Mouse (Mus musculus) urinary bladder, postnatal 4 days (tissue): ENCODE data around the gene Eif2b2.
A peak's percentile ranks its signal among the peaks of the same experiment; 100 is the strongest.

Experiments
- DNase-seq, 2 experiments: peaks; one replicate each; pipeline ENCODE4 v3.0.0; 2021 to 2022; ENCODE audit warnings: low spot score in 2 of 2

Eif2b2 gene

GRCm38 (mm10) chr12:85219236-85219904 lies at the start of gene Eif2b2:
Gene Eif2b2 (plus strand): TSS chr12:85219481.
- DNase-seq = peak; percentile 98

DNA sequence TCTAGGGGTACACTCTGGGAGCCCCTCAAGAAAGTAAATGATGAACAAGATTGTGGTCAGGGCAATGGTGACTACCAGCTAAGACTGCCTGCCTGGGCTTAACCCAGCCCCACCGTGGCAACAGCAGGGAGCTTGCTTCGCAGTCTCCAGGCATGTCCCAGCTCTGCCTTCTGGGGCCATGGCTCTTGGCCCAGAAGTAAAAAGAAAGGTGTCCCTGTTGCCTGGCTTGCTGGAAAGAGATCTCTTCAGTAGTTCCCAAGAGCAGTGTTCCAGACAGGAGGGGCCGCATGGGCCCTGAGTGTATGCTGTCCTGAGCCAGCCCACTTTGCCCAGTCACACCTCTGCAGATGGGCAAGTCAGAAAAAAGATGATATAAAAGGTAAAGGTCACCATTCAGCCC lies 49.4 kb upstream of the Eif2b2 start:
- no peak for DNase-seq

DNA sequence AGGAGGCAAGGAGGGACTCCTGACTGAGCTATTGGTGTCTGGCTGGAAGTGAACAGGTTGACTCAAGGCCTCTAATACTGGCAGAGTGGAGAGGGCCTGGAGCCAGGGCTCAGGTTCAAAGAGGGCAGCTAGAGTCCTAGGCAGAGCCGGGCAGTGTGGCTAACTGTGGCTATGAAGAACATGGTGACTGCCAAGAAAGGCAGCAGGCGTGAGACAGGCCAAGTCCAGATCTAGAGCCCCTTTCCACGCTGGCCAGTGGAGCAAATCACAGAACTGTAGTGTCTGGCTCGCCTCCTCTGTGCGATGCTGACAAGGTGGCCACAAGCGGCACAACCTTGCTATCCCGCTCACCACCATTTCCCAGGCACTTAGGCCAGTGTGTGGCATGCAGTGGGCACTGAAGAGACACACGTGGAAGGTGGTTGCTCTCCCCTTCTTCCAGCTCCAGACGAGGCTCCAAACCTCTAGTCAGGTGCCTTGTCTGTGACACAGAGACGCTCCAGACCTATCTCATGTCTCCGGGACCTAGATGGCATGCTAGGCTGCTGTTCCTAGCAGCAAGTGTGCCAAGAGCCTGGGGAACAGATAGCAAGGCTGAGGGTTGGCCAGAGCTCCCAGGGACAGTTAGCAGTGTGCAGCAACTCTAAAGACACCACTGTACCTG lies 48.9 kb upstream of the Eif2b2 start:
- no peak for DNase-seq

- DNase-seq = no peak
Observed at GRCm38 (mm10) chr12:85170948-85171307, 48.4 kb upstream of the Eif2b2 start.

GRCm38 (mm10) chr12:85174016-85174415 lies 45.3 kb upstream of the Eif2b2 start:
- DNase-seq = no peak

DNA sequence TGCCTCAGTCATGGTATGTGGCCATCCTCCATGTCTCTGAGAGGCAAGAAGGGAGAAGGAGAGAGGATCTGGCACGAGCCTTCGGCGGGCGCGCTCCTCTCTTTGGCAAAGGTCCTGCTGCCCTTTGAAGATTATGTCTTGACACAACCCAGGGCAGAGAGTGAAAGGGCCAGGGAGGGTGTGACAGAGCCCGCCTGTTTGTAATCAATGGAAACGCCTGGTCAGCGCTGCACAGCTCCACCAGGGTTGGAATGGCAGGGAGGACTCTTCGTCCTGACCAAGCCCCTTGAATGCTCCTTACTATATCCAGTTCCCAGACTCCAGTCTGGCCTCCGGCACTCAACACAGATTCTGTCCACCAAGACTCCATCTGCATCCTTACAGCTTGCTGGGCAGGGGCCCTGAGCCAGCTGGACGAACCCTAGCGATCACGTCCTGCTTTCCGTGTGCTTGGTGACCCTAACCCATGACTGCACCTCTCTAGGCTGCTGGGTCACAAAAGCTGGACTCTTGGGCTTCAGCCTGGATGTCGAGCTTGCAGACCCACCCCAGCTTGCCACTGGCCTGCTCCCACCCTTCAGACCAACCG lies 44.1 kb upstream of the Eif2b2 start:
- DNase-seq = no peak

DNA sequence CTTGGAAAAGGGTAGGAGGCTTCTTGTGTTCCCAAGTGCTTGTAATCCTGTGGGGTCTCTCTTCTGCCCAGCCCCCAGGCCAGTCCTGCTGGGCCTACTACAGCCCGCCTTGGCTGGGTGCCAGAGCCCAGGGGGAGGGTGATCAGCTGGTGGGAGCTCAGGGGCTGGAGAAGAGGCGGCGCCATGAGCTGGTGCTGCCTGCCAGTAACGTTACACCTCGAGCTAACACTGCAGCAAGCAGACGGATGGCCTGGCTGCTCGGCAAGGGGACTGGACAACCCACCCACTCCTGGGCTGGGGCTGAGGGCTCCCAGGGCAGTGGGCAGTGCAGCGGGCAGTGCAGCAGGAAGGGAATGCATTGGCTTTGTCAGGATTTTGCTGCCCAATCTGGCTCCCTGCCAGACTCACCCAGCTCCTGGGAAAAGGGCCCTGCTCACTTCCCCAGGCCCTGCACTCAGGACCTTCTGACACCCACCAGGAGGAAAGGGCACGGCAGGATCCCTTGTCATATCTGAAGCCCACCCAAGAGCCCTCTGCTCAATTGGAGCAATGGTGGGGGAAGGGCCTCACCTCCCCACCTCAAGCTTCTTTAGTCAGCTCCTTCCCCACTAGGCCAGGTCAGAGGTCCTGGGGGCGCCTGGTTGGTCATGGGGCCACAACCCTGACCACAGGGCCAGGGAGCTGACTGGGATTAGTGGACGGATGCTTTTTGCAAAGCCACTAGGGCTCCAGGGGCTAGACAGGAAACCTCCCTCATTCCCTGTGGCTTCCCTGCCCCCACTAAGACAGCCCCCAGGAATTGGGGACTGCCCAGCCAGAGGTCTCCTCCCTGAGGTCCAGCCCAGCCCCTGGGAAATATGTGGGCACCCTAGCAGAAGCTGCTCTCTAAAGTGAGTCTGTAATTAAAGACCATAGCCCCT lies 43.1 kb upstream of the Eif2b2 start:
- DNase-seq = no peak

DNA sequence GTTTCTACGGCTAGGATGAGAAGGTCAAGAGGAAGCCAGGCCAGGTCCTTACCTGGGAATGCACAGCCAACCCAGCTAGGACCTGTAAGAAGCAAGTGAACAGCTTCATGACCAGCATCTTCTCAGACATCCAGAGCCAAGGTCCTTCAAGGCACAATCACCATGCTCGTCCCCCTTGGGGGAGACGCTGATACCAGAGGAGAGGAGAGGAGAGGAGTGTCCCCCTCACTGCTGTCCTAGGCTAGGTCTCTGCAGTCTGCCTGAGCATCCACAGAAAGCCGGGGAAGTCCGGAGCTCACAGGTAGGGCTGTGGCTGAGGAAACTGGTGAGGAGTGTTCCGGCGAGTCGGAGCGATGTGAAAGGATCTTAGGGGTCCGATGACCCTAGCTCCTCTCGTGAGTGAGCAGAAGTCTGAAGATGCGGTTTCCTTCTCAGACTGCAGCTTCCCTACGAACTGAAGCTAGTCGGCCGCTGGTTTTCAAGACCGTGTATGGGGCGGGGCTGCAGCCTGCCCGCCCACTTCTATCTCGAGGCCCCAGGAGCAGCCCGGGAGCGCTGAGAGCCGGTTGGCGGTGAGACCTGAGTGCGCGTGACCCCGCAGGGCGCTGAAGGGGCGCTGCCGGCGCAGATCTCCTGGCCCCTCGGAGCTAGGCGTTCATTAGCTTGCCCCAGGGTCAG lies 42.3 kb upstream of the Eif2b2 start:
- DNase-seq = no peak

GRCm38 (mm10) chr12:85177740-85178239 lies 41.5 kb upstream of the Eif2b2 start, which contains the start of gene Pgf:
Gene Pgf (minus strand): TSS chr12:85177790.
- DNase-seq = no peak

- no peak for DNase-seq
Observed at GRCm38 (mm10) chr12:85178294-85178693, 41.0 kb upstream of the Eif2b2 start.

DNA sequence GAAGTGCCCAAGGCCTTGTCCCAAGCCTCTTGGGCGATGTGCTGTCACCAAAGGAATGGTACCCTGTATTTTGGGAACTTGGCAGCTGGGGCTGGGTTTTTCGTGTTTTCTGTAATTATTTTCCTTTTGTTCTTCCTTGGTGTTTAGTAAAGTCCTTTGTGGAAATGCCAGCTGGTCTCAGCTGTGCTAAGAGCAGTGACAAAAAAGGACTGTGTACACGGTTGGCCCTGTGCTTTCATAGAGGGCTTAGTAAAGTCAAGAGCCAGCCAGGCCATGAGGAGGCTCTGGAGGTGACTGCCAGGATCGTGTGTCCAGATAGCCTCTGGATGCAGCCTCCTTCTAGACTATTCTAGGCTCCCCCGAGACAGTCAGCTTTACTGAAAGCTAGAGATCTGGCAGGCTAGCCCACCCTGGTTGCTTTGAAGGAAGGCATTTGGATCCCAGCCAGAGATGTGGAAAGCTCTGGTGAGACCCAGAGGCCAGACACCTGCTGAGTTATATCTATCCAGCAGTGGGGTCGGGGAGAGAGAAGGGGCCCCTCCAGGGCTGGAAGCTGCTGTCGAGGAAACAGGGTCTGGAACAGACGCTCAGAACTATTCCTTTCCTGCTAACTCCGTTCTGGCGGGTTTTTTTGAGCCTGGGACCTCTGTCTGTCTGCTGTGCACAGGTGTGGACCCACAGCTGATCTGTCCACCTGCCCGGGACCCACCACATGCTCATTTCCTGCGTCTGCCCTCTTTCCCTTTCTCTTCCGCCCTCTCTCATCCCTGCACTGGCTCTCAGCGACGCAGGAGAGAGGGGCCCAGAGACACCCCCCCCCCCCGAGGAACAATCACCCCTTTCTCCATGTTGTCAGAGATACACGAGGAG lies 37.6 kb upstream of the Eif2b2 start:
- no peak for DNase-seq

DNA sequence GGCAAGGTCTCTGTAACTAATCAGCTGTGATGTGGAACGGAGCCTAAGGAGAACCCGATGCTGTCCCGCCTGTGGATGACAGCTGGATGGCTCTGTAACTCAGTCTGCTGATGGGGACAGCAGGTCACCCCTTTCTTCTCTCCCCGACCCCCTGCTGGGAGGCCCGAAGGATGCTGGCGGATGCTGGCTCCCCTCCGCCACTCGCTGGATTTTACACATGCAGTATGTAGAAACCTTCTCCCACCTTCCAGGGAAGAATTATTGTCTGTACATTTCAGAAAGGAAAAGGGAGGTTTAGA lies 37.0 kb upstream of the Eif2b2 start:
- no peak for DNase-seq

- no peak for DNase-seq
Observed at GRCm38 (mm10) chr12:85182898-85183297, 36.4 kb upstream of the Eif2b2 start.

GRCm38 (mm10) chr12:85184118-85184517 lies 35.2 kb upstream of the Eif2b2 start:
- no peak for DNase-seq

GRCm38 (mm10) chr12:85185810-85186209 lies 33.5 kb upstream of the Eif2b2 start:
- DNase-seq = no peak

DNA sequence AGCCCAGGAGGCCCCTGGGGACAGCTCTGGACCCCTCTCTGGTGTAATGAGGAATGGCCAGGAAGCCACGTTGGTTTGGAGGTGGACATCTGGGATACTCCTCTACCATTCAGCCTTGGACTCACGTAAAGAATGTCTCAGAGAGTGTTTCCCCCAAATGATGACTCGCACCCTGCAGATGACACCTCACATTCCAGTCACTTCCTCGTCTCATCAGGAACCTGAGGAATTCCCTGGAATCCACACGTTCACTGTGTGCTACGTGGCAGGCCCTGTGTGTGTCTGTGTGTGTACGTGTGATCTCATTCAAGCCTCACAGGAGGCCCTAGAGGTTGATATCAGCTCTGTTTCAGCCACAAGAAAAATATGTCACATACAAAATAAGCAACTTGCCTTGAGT lies 32.9 kb upstream of the Eif2b2 start:
- DNase-seq = no peak

DNA sequence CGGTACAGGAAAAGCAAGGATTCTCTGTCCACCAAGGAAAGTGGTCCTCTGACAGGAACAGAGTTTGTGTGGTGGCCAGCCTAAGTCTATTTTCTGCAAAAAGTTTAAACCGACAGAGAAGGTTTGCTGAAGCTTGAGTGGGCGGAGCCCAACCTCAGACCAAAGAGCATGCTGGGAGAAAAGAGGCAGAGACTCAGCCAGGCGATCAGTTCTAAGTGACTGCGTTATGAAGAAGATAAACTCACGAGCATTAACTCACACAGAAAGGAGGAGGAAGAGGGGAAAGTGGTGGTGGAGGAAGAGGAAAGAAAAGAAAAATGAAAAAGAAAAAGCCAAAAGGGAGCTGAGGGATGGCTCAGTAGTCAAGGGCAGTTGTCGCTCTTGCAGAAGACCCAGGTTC lies 29.0 kb upstream of the Eif2b2 start:
- DNase-seq = no peak

DNA sequence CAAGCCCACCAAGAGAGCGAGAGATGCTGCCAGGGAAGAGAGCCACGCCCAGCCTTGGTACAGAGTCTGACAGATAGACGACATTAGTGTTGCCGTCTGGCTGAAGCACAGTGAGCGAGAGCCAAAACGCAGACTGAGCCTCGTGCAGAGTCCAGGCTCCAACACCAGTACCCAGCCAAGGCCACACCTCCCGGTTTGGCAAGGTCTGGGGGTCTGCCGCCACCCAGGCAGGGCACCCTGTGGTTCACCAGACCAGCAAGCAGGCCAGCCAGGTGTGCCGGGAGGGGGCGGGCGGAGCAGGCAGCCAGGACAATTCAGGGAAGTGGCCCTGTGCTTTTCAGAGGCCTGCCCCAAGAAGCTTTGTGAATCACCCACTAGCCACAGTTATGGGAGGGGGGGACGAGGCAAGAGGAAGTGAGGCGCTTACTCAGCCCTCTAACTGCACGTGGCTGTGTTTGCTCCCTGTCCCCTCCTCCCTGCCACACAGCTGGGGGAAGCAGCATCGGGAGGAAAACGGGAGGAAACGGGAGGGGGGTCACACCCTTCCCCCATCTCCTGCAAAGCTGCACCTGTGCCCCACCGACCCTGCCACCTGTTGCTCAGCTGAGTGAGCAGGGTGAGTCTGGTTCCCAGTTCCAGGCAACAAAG lies 26.7 kb upstream of the Eif2b2 start:
- DNase-seq = no peak

GRCm38 (mm10) chr12:85193146-85193545 lies 26.1 kb upstream of the Eif2b2 start:
- DNase-seq = no peak
